Mouse (Mus musculus): ENCODE measurements around the gene Krt42.
"Not testable (repeated sequence)": the region's sequence is repeated elsewhere in the genome, so short reads cannot be mapped to it uniquely, and the experiment has no call there.

- not testable (repeated sequence) for TF ChIP-seq CTCF, EP300 (IDR thresholded peaks at IDR 0.05; ENCODE audit: low read depth)
Measured at GRCm38 (mm10) chr11:100308672-100309071, 39.0 kb upstream of the Krt42 start.
